Mouse (Mus musculus): ENCODE measurements around the gene Gm49388. TPM values are rescaled to one million over a fixed set of nuclear protein-coding genes. Genes with fewer than 3 reads are reported as not detected.
"Not testable (repeated sequence)": the region's sequence is repeated elsewhere in the genome, so short reads cannot be mapped to it uniquely, and the experiment has no call there.

The Gm49388 gene
- polyA plus RNA-seq, 1 experiment from 2014 or later, result not detected

GRCm38 (mm10) chr7:127823236-127824171, 38.1 kb downstream of the Gm49388 start:
- peak; percentile 40; the same call in 1 of the 2 replicates for TF ChIP-seq CTCF (IDR thresholded peaks at IDR 0.05)
- no peak for TF ChIP-seq EP300 (IDR thresholded peaks at IDR 0.05)
- peak overlapping the region; percentile 27; the same call in 1 of the 2 replicates for H3K4me3 ChIP-seq (ENCODE audit: low read depth, low read length)
- peak; percentile 10; the same call in 1 of the 2 replicates for ATAC-seq
- no peak overlapping the region for H3K9ac ChIP-seq (replicated peaks; ENCODE audit: low read depth)
- no peaks in the 10 kb centered on the region for H3K36me3 ChIP-seq (ENCODE audit: insufficient read depth, low read length)
- H3K4me2 ChIP-seq (replicated peaks; ENCODE audit: low read depth, low read length), result peak overlapping the region; percentile 59
- no peak overlapping the region for H3K27ac ChIP-seq (ENCODE audit: low read length)
- WGBS, result 55% methylated on average over 6 of the region's 11 CpGs
- no peaks in the 10 kb centered on the region for H3K27me3 ChIP-seq (replicated peaks; ENCODE audit: insufficient read depth, low read length)
- no peak for DNase-seq (ENCODE audit: low spot score)
- H3K9me3 ChIP-seq (ENCODE audit: low read length), result no peaks in the 10 kb centered on the region
- no peaks in the 10 kb centered on the region for H3K4me1 ChIP-seq (ENCODE audit: insufficient read depth, low read depth, low read length)

- no peaks in the 10 kb centered on the region for H3K27me3 ChIP-seq (replicated peaks; ENCODE audit: insufficient read depth, low read length)
- H3K9me3 ChIP-seq (ENCODE audit: low read length), result no peaks in the 10 kb centered on the region
- peak; percentile 38; the same call in 1 of the 2 replicates for ATAC-seq
- no peak within 1 kb of the TSS for H3K27ac ChIP-seq (ENCODE audit: low read length)
- no peak within 1 kb of the TSS for H3K9ac ChIP-seq (replicated peaks; ENCODE audit: low read depth)
- DNase-seq (ENCODE audit: low spot score), result no peak
- TF ChIP-seq EP300 (IDR thresholded peaks at IDR 0.05), result no peak
- no peak for TF ChIP-seq CTCF (IDR thresholded peaks at IDR 0.05)
- WGBS, result 8% methylated on average over 32 of the region's 38 CpGs
- no peaks in the 10 kb centered on the region for H3K36me3 ChIP-seq (ENCODE audit: insufficient read depth, low read length)
- H3K4me1 ChIP-seq (ENCODE audit: insufficient read depth, low read depth, low read length), result no peaks in the 10 kb centered on the region
- H3K4me3 ChIP-seq (ENCODE audit: low read depth, low read length), result peak within 1 kb of the TSS; percentile 27
- peak within 1 kb of the TSS; percentile 59 for H3K4me2 ChIP-seq (replicated peaks; ENCODE audit: low read depth, low read length)
Measured at GRCm38 (mm10) chr7:127824176-127824871, 38.9 kb downstream of the Gm49388 start, which contains the start of the genes Stx4a and Stx1b. Stx4a (plus strand) TSS chr7:127824294. Stx1b (minus strand) TSS chr7:127824549.

- no peaks in the 10 kb centered on the region for H3K4me1 ChIP-seq (ENCODE audit: insufficient read depth, low read depth, low read length)
- H3K9me3 ChIP-seq (ENCODE audit: low read length), result no peaks in the 10 kb centered on the region
- H3K27me3 ChIP-seq (replicated peaks; ENCODE audit: insufficient read depth, low read length), result no peaks in the 10 kb centered on the region
- 82% methylated on average over 2 of the region's 2 CpGs for WGBS
- DNase-seq (ENCODE audit: low spot score), result no peak
- TF ChIP-seq CTCF (IDR thresholded peaks at IDR 0.05), result no peak
- no peak for TF ChIP-seq EP300 (IDR thresholded peaks at IDR 0.05)
- H3K4me3 ChIP-seq (ENCODE audit: low read depth, low read length), result no peak overlapping the region
- no peaks in the 10 kb centered on the region for H3K36me3 ChIP-seq (ENCODE audit: insufficient read depth, low read length)
- no peak for ATAC-seq
- no peak overlapping the region for H3K9ac ChIP-seq (replicated peaks; ENCODE audit: low read depth)
- H3K27ac ChIP-seq (ENCODE audit: low read length), result no peak overlapping the region
- no peak overlapping the region for H3K4me2 ChIP-seq (replicated peaks; ENCODE audit: low read depth, low read length)
Measured at GRCm38 (mm10) chr7:127835550-127835949, 50.1 kb downstream of the Gm49388 start.

- Histone ChIP-seq H3K36me3 (ENCODE audit: insufficient read depth, low read length) (no peaks in the 10 kb centered on the region), H3K9ac (replicated peaks; ENCODE audit: low read depth) (no peak overlapping the region), H3K4me3 (ENCODE audit: low read depth, low read length) (no peak overlapping the region), H3K27me3 (replicated peaks; ENCODE audit: insufficient read depth, low read length) (no peaks in the 10 kb centered on the region), H3K4me1 (ENCODE audit: insufficient read depth, low read depth, low read length) (no peaks in the 10 kb centered on the region; the same call in 1 of the 2 replicates), H3K4me2 (replicated peaks; ENCODE audit: low read depth, low read length) (no peak overlapping the region), H3K9me3 (ENCODE audit: low read length) (no peaks in the 10 kb centered on the region), H3K27ac (ENCODE audit: low read length) (no peak overlapping the region)
- WGBS, result 88% methylated on average over 5 of the region's 5 CpGs
- TF ChIP-seq CTCF (IDR thresholded peaks at IDR 0.05), result no peak
- no peak for TF ChIP-seq EP300 (IDR thresholded peaks at IDR 0.05)
- ATAC-seq (no peak), DNase-seq (ENCODE audit: low spot score) (no peak)
Measured at GRCm38 (mm10) chr7:127837473-127837872, 52.1 kb downstream of the Gm49388 start.

- H3K36me3 ChIP-seq (ENCODE audit: insufficient read depth, low read length); H3K4me3 ChIP-seq (ENCODE audit: low read depth, low read length); H3K4me2 ChIP-seq (replicated peaks; ENCODE audit: low read depth, low read length); H3K9ac ChIP-seq (replicated peaks; ENCODE audit: low read depth); H3K27me3 ChIP-seq (replicated peaks; ENCODE audit: insufficient read depth, low read length); H3K4me1 ChIP-seq (ENCODE audit: insufficient read depth, low read depth, low read length); ATAC-seq; H3K27ac ChIP-seq (ENCODE audit: low read length); DNase-seq (ENCODE audit: low spot score); H3K9me3 ChIP-seq (ENCODE audit: low read length): not testable (repeated sequence)
- WGBS, result 90% methylated on average over 4 of the region's 4 CpGs
- TF ChIP-seq CTCF (IDR thresholded peaks at IDR 0.05), result peak; percentile 5; the same call in 1 of the 2 replicates
Measured at GRCm38 (mm10) chr7:127837878-127838277, 52.5 kb downstream of the Gm49388 start.

GRCm38 (mm10) chr7:127840031-127840430, 54.6 kb downstream of the Gm49388 start:
- H3K4me2 ChIP-seq (replicated peaks; ENCODE audit: low read depth, low read length); H3K27ac ChIP-seq (ENCODE audit: low read length); H3K27me3 ChIP-seq (replicated peaks; ENCODE audit: insufficient read depth, low read length); H3K36me3 ChIP-seq (ENCODE audit: insufficient read depth, low read length); H3K9me3 ChIP-seq (ENCODE audit: low read length); DNase-seq (ENCODE audit: low spot score); ATAC-seq; H3K4me1 ChIP-seq (ENCODE audit: insufficient read depth, low read depth, low read length); H3K4me3 ChIP-seq (ENCODE audit: low read depth, low read length); H3K9ac ChIP-seq (replicated peaks; ENCODE audit: low read depth): not testable (repeated sequence)
- WGBS, result 66% methylated on average over 2 of the region's 2 CpGs
